Mouse (Mus musculus): ENCODE measurements around the gene Sptbn4. TPM values are rescaled to one million over a fixed set of nuclear protein-coding genes. Genes with fewer than 3 reads are reported as not detected.

The Sptbn4 gene
- polyA plus RNA-seq, 1 experiment from 2014 or later, result 5.6 TPM

GRCm38 (mm10) chr7:27369111-27369510 lies 78.4 kb downstream of the Sptbn4 start:
- no peak for ATAC-seq (ENCODE audit: low read depth)
- whole genome bisulfite sequencing, result 76% methylated on average over 19 of the region's 19 CpGs

DNA sequence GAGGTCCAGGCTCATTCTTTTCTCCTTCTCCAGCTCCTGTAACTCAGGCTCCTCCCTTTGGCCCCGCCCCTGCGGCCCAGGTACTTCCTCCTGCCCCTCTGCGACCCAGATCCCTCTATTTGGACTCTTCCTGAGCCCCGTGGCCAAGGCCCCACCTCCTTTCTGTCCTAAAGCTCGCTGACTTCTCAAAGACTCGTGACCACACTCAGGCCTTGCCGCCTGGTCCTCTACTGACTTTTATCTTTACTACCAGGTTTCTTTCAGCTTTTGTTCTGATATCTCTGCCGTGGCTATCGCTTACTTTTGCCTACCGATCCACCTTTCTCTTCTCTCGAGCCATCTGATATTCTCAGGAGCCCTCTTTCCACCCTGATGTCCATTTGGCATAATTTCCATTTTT lies 79.5 kb downstream of the Sptbn4 start:
- Histone ChIP-seq H3K9ac (replicated peaks; ENCODE audit: low read depth, low read length) (no peak overlapping the region), H3K36me3 (ENCODE audit: control insufficient read depth, insufficient read depth, low read length) (no peaks in the 10 kb centered on the region), H3K9me3 (ENCODE audit: control insufficient read depth, low read length) (no peaks in the 10 kb centered on the region), H3K27ac (ENCODE audit: low read depth, low read length) (no peak overlapping the region), H3K27me3 (ENCODE audit: control insufficient read depth, insufficient read depth, low read length) (peaks cover 91% of the 10 kb centered on the region), H3K4me3 (ENCODE audit: low read depth, low read length) (no peak overlapping the region), H3K4me1 (ENCODE audit: control insufficient read depth, insufficient read depth, low read length) (no peaks in the 10 kb centered on the region), H3K4me2 (ENCODE audit: low read depth, low read length) (no peak overlapping the region)
- no peak for ATAC-seq (ENCODE audit: low read depth)
- 18% methylated on average over 11 of the region's 11 CpGs for WGBS

More at GRCm38 (mm10) chr7:27369111-27369510, 78.4 kb downstream of the Sptbn4 start:
- Histone ChIP-seq H3K4me2 (ENCODE audit: low read depth, low read length) (no peak overlapping the region), H3K9ac (replicated peaks; ENCODE audit: low read depth, low read length) (no peak overlapping the region), H3K27me3 (ENCODE audit: control insufficient read depth, insufficient read depth, low read length) (peaks cover 93% of the 10 kb centered on the region), H3K36me3 (ENCODE audit: control insufficient read depth, insufficient read depth, low read length) (no peaks in the 10 kb centered on the region), H3K27ac (ENCODE audit: low read depth, low read length) (no peak overlapping the region), H3K4me1 (ENCODE audit: control insufficient read depth, insufficient read depth, low read length) (no peaks in the 10 kb centered on the region), H3K9me3 (ENCODE audit: control insufficient read depth, low read length) (no peaks in the 10 kb centered on the region), H3K4me3 (ENCODE audit: low read depth, low read length) (no peak overlapping the region)

- Histone ChIP-seq H3K36me3 (ENCODE audit: control insufficient read depth, insufficient read depth, low read length) (no peaks in the 10 kb centered on the region), H3K4me3 (ENCODE audit: low read depth, low read length) (no peak overlapping the region), H3K9me3 (ENCODE audit: control insufficient read depth, low read length) (no peaks in the 10 kb centered on the region), H3K4me2 (ENCODE audit: low read depth, low read length) (no peak overlapping the region), H3K27me3 (ENCODE audit: control insufficient read depth, insufficient read depth, low read length) (peaks cover 76% of the 10 kb centered on the region), H3K9ac (replicated peaks; ENCODE audit: low read depth, low read length) (no peak overlapping the region), H3K27ac (ENCODE audit: low read depth, low read length) (no peak overlapping the region), H3K4me1 (ENCODE audit: control insufficient read depth, insufficient read depth, low read length) (no peaks in the 10 kb centered on the region)
- 39% methylated on average over 21 of the region's 21 CpGs for whole genome bisulfite sequencing
- no peak for ATAC-seq (ENCODE audit: low read depth)
Measured at GRCm38 (mm10) chr7:27366082-27366844, 81.2 kb downstream of the Sptbn4 start.

DNA sequence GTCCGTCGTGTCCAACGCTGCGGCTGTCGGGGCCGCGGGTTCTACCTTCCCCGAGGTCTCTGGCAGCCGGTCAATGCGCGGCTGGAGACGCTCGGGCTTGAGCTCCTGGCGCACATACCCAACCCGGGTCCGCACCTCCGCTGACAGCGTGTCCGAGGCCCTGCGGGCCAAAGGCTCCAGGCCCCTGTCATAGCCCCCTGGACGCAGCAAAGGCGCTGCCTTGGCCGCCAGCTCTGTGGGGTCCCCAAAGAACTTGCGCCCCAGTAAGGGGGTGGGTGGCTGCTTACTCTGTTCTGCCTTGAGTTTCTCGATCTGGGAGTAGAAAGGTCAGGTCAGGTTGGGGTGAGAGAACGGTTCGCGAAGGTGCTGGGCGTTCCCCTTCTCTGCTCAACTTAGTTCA lies 83.1 kb downstream of the Sptbn4 start:
- no peaks in the 10 kb centered on the region for H3K36me3 ChIP-seq (ENCODE audit: control insufficient read depth, insufficient read depth, low read length)
- H3K4me1 ChIP-seq (ENCODE audit: control insufficient read depth, insufficient read depth, low read length), result no peaks in the 10 kb centered on the region
- peaks cover 61% of the 10 kb centered on the region for H3K27me3 ChIP-seq (ENCODE audit: control insufficient read depth, insufficient read depth, low read length)
- ATAC-seq (ENCODE audit: low read depth), result no peak
- H3K9ac ChIP-seq (replicated peaks; ENCODE audit: low read depth, low read length), result no peak overlapping the region
- 4% methylated on average over 29 of the region's 29 CpGs for WGBS
- no peak overlapping the region for H3K4me3 ChIP-seq (ENCODE audit: low read depth, low read length)
- no peak overlapping the region for H3K27ac ChIP-seq (ENCODE audit: low read depth, low read length)
- H3K4me2 ChIP-seq (ENCODE audit: low read depth, low read length), result no peak overlapping the region
- H3K9me3 ChIP-seq (ENCODE audit: control insufficient read depth, low read length), result no peaks in the 10 kb centered on the region

DNA sequence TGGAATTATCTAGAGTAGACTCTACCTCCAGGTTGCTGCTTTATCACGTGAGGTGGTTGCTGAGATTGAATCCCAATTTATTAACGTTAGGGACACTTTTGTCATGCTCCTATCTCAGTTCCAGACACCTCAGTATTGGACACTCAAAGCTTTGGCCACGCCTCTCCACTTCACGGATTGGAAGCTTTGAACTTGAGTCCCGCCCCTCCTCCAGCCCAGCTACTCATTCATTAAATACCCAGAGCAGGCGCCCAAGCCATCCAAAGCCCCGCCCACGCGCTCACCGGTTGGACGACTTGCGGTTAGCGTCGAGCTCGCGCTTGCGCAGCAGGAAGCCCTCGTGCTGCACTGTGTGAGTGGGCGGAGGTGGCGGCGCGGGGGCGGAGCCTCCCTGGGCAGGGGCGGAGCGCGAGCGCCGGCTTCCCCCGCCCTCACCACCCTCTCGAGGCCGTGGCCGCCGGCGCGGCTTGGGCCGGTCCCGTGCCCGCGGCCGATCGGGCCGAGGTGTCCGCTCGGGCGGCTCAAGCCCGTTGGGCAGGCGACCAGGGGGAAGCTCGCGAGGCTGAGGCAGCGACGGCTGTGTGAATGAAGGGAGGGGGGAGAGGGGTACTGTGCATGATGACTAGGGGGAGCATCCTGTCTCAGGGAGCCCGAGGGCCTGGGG lies 86.1 kb downstream of the Sptbn4 start:
- WGBS, result under 1% methylated on average over 52 of the region's 52 CpGs
- H3K4me2 ChIP-seq (ENCODE audit: low read depth, low read length), result peak overlapping the region; percentile 66
- H3K9me3 ChIP-seq (ENCODE audit: control insufficient read depth, low read length), result no peaks in the 10 kb centered on the region
- H3K27ac ChIP-seq (ENCODE audit: low read depth, low read length), result no peak overlapping the region; the same call in 1 of the 2 replicates
- H3K36me3 ChIP-seq (ENCODE audit: control insufficient read depth, insufficient read depth, low read length), result no peaks in the 10 kb centered on the region
- ATAC-seq (ENCODE audit: low read depth), result peak; percentile 93
- H3K9ac ChIP-seq (replicated peaks; ENCODE audit: low read depth, low read length), result peak overlapping the region; percentile 58; the same call in 1 of the 2 replicates
- H3K4me1 ChIP-seq (ENCODE audit: control insufficient read depth, insufficient read depth, low read length), result no peaks in the 10 kb centered on the region
- peaks cover 41% of the 10 kb centered on the region for H3K27me3 ChIP-seq (ENCODE audit: control insufficient read depth, insufficient read depth, low read length)
- peak overlapping the region; percentile 44 for H3K4me3 ChIP-seq (ENCODE audit: low read depth, low read length)

- no peak overlapping the region for H3K9ac ChIP-seq (replicated peaks; ENCODE audit: low read depth, low read length)
- 57% methylated on average over 6 of the region's 6 CpGs for WGBS
- H3K4me2 ChIP-seq (ENCODE audit: low read depth, low read length), result peak overlapping the region; percentile 66; the same call in 1 of the 2 replicates
- no peak for ATAC-seq (ENCODE audit: low read depth)
- H3K27me3 ChIP-seq (ENCODE audit: control insufficient read depth, insufficient read depth, low read length), result peaks cover 35% of the 10 kb centered on the region
- H3K4me3 ChIP-seq (ENCODE audit: low read depth, low read length), result no peak overlapping the region
- H3K36me3 ChIP-seq (ENCODE audit: control insufficient read depth, insufficient read depth, low read length), result no peaks in the 10 kb centered on the region
- no peaks in the 10 kb centered on the region for H3K9me3 ChIP-seq (ENCODE audit: control insufficient read depth, low read length)
- no peaks in the 10 kb centered on the region for H3K4me1 ChIP-seq (ENCODE audit: control insufficient read depth, insufficient read depth, low read length)
- H3K27ac ChIP-seq (ENCODE audit: low read depth, low read length), result no peak overlapping the region
Measured at GRCm38 (mm10) chr7:27360749-27361148, 86.7 kb downstream of the Sptbn4 start.

DNA sequence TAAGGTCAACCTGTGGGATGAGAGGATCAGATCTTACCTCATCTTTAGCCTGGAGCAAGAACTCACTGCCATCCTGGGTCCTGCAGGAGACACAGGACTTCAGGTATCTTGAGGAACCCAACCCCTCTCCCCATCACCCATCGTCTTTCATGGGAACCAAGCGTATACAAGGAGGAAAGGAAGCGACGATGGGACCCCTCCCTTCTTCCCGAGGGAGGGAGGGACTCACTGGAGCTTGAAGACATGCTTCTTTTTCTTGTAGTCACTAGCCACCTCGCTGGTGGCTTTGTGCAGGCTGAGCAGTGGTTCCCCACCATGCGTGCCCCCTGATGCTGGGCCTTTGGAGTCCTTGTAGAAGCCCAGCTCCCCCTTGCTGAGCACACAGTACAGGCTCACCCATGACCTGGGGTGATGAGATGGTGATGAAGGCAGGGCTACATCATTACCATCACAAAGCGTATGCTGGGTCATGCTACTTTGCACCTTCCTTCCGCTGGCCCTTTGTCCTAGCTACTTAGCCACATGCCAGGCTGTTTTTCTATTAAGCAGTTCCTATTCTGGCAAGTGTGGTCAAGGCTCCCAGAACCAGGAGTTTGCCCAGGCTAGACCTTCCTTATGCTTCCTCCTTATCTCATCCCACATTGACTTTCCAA lies 87.7 kb downstream of the Sptbn4 start:
- Histone ChIP-seq H3K4me1 (ENCODE audit: control insufficient read depth, insufficient read depth, low read length) (peaks cover 1% of the 10 kb centered on the region; the same call in 1 of the 2 replicates), H3K36me3 (ENCODE audit: control insufficient read depth, insufficient read depth, low read length) (no peaks in the 10 kb centered on the region), H3K4me3 (ENCODE audit: low read depth, low read length) (no peak overlapping the region), H3K9me3 (ENCODE audit: control insufficient read depth, low read length) (no peaks in the 10 kb centered on the region), H3K9ac (replicated peaks; ENCODE audit: low read depth, low read length) (no peak overlapping the region), H3K27me3 (ENCODE audit: control insufficient read depth, insufficient read depth, low read length) (peaks cover 25% of the 10 kb centered on the region), H3K27ac (ENCODE audit: low read depth, low read length) (no peak overlapping the region), H3K4me2 (ENCODE audit: low read depth, low read length) (no peak overlapping the region)
- ATAC-seq (ENCODE audit: low read depth), result no peak
- WGBS, result 89% methylated on average over 9 of the region's 9 CpGs

DNA sequence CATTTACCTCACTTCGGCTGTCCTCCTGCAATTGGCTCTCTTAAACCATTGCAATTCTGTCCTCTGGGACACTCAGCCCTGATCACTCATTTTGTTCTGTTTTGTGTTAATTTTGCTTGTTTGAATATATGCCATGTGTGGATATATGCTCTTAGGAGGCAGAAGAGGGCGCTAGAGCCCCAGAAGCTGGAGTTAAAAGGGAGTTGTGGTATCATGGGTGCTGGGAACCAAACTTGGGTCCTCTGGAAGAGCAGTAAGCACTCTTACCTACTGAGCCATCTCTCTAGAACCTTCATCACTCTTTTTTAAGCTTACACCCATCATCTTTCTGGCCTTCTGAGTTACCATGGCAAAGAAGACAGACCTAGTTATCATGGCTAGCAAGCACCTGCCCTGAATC lies 88.3 kb downstream of the Sptbn4 start:
- Histone ChIP-seq H3K36me3 (ENCODE audit: control insufficient read depth, insufficient read depth, low read length) (no peaks in the 10 kb centered on the region), H3K4me2 (ENCODE audit: low read depth, low read length) (no peak overlapping the region), H3K9me3 (ENCODE audit: control insufficient read depth, low read length) (no peaks in the 10 kb centered on the region), H3K27me3 (ENCODE audit: control insufficient read depth, insufficient read depth, low read length) (peaks cover 19% of the 10 kb centered on the region), H3K27ac (ENCODE audit: low read depth, low read length) (no peak overlapping the region), H3K4me3 (ENCODE audit: low read depth, low read length) (no peak overlapping the region), H3K9ac (replicated peaks; ENCODE audit: low read depth, low read length) (no peak overlapping the region), H3K4me1 (ENCODE audit: control insufficient read depth, insufficient read depth, low read length) (peaks cover 7% of the 10 kb centered on the region)
- ATAC-seq (ENCODE audit: low read depth), result no peak
- 73% methylated on average over 2 of the region's 2 CpGs for WGBS

DNA sequence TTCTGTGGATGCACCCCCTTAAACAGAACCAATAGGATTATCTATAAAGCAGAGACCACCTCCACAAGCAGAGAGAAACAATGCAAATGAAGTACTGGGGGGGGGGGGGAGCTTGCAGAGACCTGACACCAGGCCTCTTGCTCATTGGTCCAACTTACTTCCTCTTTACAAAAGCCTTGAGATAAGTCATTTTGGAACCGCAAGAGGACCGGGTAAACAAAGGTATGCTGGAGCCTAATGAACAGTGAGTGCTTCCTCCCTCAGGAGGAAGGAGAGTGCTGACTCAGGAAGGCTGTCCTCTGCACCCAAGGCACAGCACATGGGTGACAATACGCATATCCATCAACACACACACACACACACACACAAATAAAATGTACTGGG lies 89.9 kb downstream of the Sptbn4 start:
- Histone ChIP-seq H3K4me1 (ENCODE audit: control insufficient read depth, insufficient read depth, low read length) (peaks cover 7% of the 10 kb centered on the region), H3K36me3 (ENCODE audit: control insufficient read depth, insufficient read depth, low read length) (peaks cover 4% of the 10 kb centered on the region; the same call in 1 of the 2 replicates), H3K9ac (replicated peaks; ENCODE audit: low read depth, low read length) (no peak overlapping the region), H3K27me3 (ENCODE audit: control insufficient read depth, insufficient read depth, low read length) (peaks cover 9% of the 10 kb centered on the region), H3K9me3 (ENCODE audit: control insufficient read depth, low read length) (no peaks in the 10 kb centered on the region), H3K27ac (ENCODE audit: low read depth, low read length) (no peak overlapping the region), H3K4me3 (ENCODE audit: low read depth, low read length) (no peak overlapping the region), H3K4me2 (ENCODE audit: low read depth, low read length) (no peak overlapping the region)
- 29% methylated on average over 3 of the region's 3 CpGs for WGBS
- no peak for ATAC-seq (ENCODE audit: low read depth)

All from neural tube, embryonic 14.5 days (tissue).